Mouse (Mus musculus): ENCODE results near the gene Gpr75. TPM values are rescaled to one million over a fixed set of nuclear protein-coding genes. Genes with fewer than 3 reads are reported as not detected.

Gene Gpr75
- polyA plus RNA-seq (2015; fragmentation: Nextera tagmentation; extraction: Ambion mirVana) = 7.5 and 8.7 TPM in 2 replicates

DNA sequence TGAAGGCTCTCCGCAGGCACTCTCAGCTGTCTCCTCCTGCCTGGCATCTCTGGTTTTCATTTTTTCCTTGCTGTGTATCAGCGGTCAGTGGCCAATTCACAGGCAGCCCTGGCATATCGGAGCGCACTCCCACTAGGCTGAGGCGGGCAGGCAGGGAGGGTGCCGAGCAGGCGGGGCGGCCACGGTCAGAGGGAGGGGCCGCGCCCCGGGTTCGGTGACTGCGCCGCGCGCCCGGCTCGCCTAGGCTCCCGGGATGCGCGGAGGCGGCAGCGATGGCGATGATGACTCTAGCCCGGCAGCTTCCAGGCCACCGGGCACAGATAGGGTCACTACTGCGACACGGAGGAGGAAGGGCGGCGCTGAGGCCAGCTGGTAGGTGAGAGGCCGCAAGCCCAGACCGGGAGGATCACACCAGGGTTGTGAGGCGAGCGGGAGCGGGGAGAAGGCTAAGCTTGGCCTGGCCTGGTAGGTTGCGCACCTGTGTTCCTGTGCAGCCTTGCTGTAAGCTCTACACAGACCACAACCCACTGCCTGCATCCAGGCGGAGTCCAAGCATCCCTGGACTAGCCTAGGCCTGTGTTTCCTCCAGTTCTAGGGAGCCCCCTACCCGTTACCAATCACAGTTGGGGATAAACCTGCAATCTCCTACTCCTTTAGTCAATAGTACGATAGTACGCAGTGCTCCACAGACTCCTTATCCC, at the start of gene Gpr75, which contains the start of gene Asb3:
Gene Gpr75 (plus strand): TSS at position 188 of the 701 bp plus-strand sequence.
Gene Asb3 (plus strand): TSS at position 246 of the 701 bp plus-strand sequence.
- Histone ChIP-seq H3K4me1 (replicated peaks) (peaks cover 9% of the 10 kb centered on the region; the same call in 1 of the 2 replicates), H3K27ac (replicated peaks) (peak within 1 kb of the TSS; percentile 95), H3K4me2 (peak within 1 kb of the TSS; percentile 90), H3K36me3 (no peaks in the 10 kb centered on the region), H3K27me3 (no peaks in the 10 kb centered on the region), H3K4me3 (peak within 1 kb of the TSS; percentile 82), H3K9me3 (no peaks in the 10 kb centered on the region), H3K9ac (peak within 1 kb of the TSS; percentile 97)
- peak; percentile 96 for ATAC-seq (ENCODE audit: low FRiP score, low read depth)
- WGBS = 2% methylated on average over 41 of the region's 41 CpGs

DNA sequence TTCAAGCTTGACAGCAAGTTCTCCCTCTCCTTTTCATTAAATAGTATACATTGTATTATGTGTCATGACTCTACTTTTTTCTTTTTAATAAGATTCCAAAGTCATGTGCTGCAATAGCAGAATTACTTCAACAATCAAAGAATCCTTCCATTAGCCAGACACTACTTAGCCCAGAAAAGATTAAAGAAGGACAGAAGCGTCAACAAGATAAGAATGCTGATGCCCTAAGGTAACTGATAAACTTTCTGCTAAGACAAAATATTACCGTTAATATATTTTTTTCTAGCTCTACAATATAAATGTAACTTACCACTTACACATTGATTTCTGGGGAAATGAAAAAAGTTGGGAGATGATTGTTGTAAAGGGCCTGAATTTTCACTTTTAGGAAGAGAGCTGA, 46.4 kb upstream of the Gpr75 start:
- Histone ChIP-seq H3K4me2 (no peak overlapping the region), H3K4me1 (replicated peaks) (no peaks in the 10 kb centered on the region), H3K36me3 (peaks cover 59% of the 10 kb centered on the region), H3K4me3 (no peak overlapping the region), H3K9ac (no peak overlapping the region), H3K27ac (replicated peaks) (no peak overlapping the region), H3K27me3 (no peaks in the 10 kb centered on the region), H3K9me3 (no peaks in the 10 kb centered on the region)
- 98% methylated on average over 2 of the region's 2 CpGs for whole genome bisulfite sequencing
- no peak for ATAC-seq (ENCODE audit: low FRiP score, low read depth)

DNA sequence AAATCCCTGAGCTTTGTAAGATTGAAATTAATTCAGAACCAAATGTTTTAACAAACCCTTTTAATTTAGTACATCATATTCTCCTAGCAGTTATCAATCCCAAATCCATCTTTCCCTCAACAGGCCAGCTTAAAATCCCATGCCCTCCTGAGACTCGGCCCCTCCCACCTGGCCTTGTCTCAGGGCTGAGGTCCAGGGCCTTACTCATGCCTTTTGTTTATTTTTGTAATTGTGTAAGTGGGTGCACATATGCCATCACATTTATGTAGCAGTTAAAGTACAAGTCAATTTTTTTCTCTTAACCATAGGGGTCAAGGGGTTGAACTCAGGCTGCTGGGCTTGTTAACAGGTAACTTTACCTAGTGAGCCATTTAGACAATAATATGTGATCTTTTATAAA, 40.8 kb upstream of the Gpr75 start:
- Histone ChIP-seq H3K4me2 (no peak overlapping the region), H3K27ac (replicated peaks) (no peak overlapping the region), H3K9me3 (no peaks in the 10 kb centered on the region), H3K9ac (no peak overlapping the region), H3K4me1 (replicated peaks) (no peaks in the 10 kb centered on the region), H3K36me3 (peaks cover 47% of the 10 kb centered on the region), H3K4me3 (no peak overlapping the region), H3K27me3 (no peaks in the 10 kb centered on the region)
- ATAC-seq (ENCODE audit: low FRiP score, low read depth) = no peak
- 88% methylated on average over 1 of the region's 1 CpGs for WGBS

DNA sequence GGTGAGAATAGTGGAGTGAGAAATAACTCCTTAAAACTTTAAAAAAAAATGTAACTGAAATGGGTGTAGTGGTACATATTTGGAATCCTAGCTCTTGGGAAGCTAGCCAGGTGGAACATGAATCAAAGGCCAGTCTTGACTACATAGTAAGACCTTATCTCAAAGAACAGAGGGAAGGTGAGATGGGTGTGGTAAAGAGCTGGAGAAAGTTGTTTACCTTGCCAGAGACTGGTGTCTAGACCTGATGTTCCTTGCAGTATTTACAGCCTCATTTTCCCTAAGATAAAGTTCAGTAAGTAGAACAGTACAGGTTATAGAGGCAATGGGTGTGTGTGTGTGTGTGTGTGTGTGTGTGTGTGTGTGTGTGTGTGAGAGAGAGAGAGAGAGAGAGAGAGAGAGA, 12.7 kb upstream of the Gpr75 start:
- Histone ChIP-seq H3K36me3 (peaks cover 43% of the 10 kb centered on the region), H3K27ac (replicated peaks) (no peak overlapping the region)

GRCm38 (mm10) chr11:30888153-30888552, 3.0 kb downstream of the Gpr75 start:
- no peak overlapping the region for H3K27ac ChIP-seq (replicated peaks)
- H3K4me2 ChIP-seq = no peak overlapping the region
- H3K27me3 ChIP-seq = no peaks in the 10 kb centered on the region
- H3K9me3 ChIP-seq = no peaks in the 10 kb centered on the region
- no peak for ATAC-seq (ENCODE audit: low FRiP score, low read depth)
- WGBS = 93% methylated on average over 2 of the region's 2 CpGs
- no peak overlapping the region for H3K4me3 ChIP-seq
- H3K9ac ChIP-seq = no peak overlapping the region
- H3K36me3 ChIP-seq = peaks cover 17% of the 10 kb centered on the region
- peaks cover 9% of the 10 kb centered on the region; the same call in 1 of the 2 replicates for H3K4me1 ChIP-seq (replicated peaks)

More for the DNA sequence above, 12.7 kb upstream of the Gpr75 start:
- Histone ChIP-seq H3K4me3 (no peak overlapping the region), H3K9me3 (no peaks in the 10 kb centered on the region), H3K27me3 (no peaks in the 10 kb centered on the region), H3K9ac (no peak overlapping the region), H3K4me1 (replicated peaks) (no peaks in the 10 kb centered on the region), H3K4me2 (no peak overlapping the region)
- ATAC-seq (ENCODE audit: low FRiP score, low read depth) = no peak

DNA sequence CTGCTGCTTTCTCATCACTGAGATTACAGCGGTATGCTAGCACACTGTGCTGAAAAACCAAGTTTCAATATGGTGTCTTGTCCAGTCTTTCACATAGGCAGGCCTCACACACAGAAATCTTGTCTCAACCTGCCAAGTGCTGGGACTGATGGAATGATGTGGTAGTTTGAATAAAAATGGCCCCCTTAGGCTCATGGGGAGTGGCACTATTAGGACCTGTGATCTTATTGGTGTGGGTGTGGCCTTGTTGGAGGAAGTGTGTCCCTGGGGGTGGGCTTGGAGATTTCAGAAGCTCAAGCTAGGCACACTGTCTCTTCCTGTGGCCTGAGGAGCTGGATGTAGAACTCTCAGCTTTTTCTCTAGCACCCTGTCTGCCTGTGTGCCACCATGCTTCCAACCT, 11.0 kb downstream of the Gpr75 start:
- Histone ChIP-seq H3K9ac (no peak overlapping the region), H3K4me3 (no peak overlapping the region), H3K9me3 (no peaks in the 10 kb centered on the region), H3K27me3 (no peaks in the 10 kb centered on the region), H3K4me1 (replicated peaks) (no peaks in the 10 kb centered on the region), H3K36me3 (peaks cover 16% of the 10 kb centered on the region), H3K4me2 (no peak overlapping the region), H3K27ac (replicated peaks) (no peak overlapping the region)
- ATAC-seq (ENCODE audit: low FRiP score, low read depth) = no peak
- WGBS = 97% methylated on average over 1 of the region's 1 CpGs

- Histone ChIP-seq H3K4me3 (no peak overlapping the region), H3K9me3 (no peaks in the 10 kb centered on the region), H3K36me3 (no peaks in the 10 kb centered on the region), H3K9ac (no peak overlapping the region), H3K4me2 (no peak overlapping the region), H3K27ac (replicated peaks) (no peak overlapping the region), H3K4me1 (replicated peaks) (no peaks in the 10 kb centered on the region), H3K27me3 (no peaks in the 10 kb centered on the region)
- ATAC-seq (ENCODE audit: low FRiP score, low read depth) = no peak
Observed at GRCm38 (mm10) chr11:30899312-30899711, 14.2 kb downstream of the Gpr75 start.

- Histone ChIP-seq H3K27ac (replicated peaks) (no peak overlapping the region), H3K4me3 (no peak overlapping the region)
Observed at GRCm38 (mm10) chr11:30912311-30912710, 27.2 kb downstream of the Gpr75 start.

GRCm38 (mm10) chr11:30920641-30921040, 35.5 kb downstream of the Gpr75 start:
- Histone ChIP-seq H3K27ac (replicated peaks) (no peak overlapping the region), H3K36me3 (peaks cover 6% of the 10 kb centered on the region; the same call in 1 of the 2 replicates)

More at GRCm38 (mm10) chr11:30912311-30912710, 27.2 kb downstream of the Gpr75 start:
- H3K9ac ChIP-seq = no peak overlapping the region
- 97% methylated on average over 3 of the region's 3 CpGs for WGBS
- ATAC-seq (ENCODE audit: low FRiP score, low read depth) = no peak
- no peaks in the 10 kb centered on the region for H3K27me3 ChIP-seq
- H3K4me1 ChIP-seq (replicated peaks) = no peaks in the 10 kb centered on the region
- H3K36me3 ChIP-seq = no peaks in the 10 kb centered on the region
- H3K4me2 ChIP-seq = no peak overlapping the region
- H3K9me3 ChIP-seq = no peaks in the 10 kb centered on the region

GRCm38 (mm10) chr11:30923283-30923682, 38.1 kb downstream of the Gpr75 start:
- WGBS = 98% methylated on average over 3 of the region's 3 CpGs
- no peaks in the 10 kb centered on the region for H3K9me3 ChIP-seq
- no peak overlapping the region for H3K4me2 ChIP-seq
- H3K27ac ChIP-seq (replicated peaks) = no peak overlapping the region
- H3K36me3 ChIP-seq = peaks cover 23% of the 10 kb centered on the region
- no peaks in the 10 kb centered on the region for H3K27me3 ChIP-seq
- no peaks in the 10 kb centered on the region for H3K4me1 ChIP-seq (replicated peaks)
- H3K9ac ChIP-seq = no peak overlapping the region
- ATAC-seq (ENCODE audit: low FRiP score, low read depth) = no peak
- no peak overlapping the region for H3K4me3 ChIP-seq

More at GRCm38 (mm10) chr11:30920641-30921040, 35.5 kb downstream of the Gpr75 start:
- Histone ChIP-seq H3K9ac (no peak overlapping the region), H3K4me3 (no peak overlapping the region), H3K4me2 (no peak overlapping the region), H3K27me3 (no peaks in the 10 kb centered on the region), H3K9me3 (no peaks in the 10 kb centered on the region), H3K4me1 (replicated peaks) (no peaks in the 10 kb centered on the region)
- 44% methylated on average over 1 of the region's 1 CpGs for WGBS
- no peak for ATAC-seq (ENCODE audit: low FRiP score, low read depth)

- ATAC-seq (ENCODE audit: low FRiP score, low read depth) = no peak
- Histone ChIP-seq H3K9ac (no peak overlapping the region), H3K4me1 (replicated peaks) (no peaks in the 10 kb centered on the region), H3K4me2 (no peak overlapping the region), H3K27me3 (no peaks in the 10 kb centered on the region), H3K9me3 (no peaks in the 10 kb centered on the region), H3K36me3 (peaks cover 51% of the 10 kb centered on the region), H3K27ac (replicated peaks) (no peak overlapping the region), H3K4me3 (no peak overlapping the region)
Observed at GRCm38 (mm10) chr11:30928079-30928478, 42.9 kb downstream of the Gpr75 start.

DNA sequence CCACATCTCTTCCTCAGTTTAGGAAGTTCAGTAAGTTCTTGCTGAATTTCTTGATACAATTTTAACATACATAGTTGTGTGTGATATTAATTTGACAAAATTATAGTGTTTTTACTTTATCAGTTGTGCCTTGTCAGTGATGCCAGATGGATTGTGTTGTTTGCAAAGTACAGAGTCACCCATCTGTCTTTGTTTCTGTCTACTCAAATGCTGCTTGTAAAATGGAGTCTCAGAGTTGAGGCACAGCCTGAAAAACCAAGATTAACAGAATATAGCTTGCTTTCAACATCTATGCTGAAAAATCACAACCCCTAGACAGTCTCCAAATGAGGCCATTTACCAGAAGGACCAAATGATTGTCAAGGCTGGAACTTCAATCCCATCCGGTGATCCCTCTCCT, 43.3 kb downstream of the Gpr75 start:
- no peak for ATAC-seq (ENCODE audit: low FRiP score, low read depth)
- Histone ChIP-seq H3K36me3 (peaks cover 48% of the 10 kb centered on the region), H3K27me3 (no peaks in the 10 kb centered on the region), H3K9ac (no peak overlapping the region), H3K4me3 (no peak overlapping the region), H3K4me2 (no peak overlapping the region), H3K4me1 (replicated peaks) (no peaks in the 10 kb centered on the region), H3K9me3 (no peaks in the 10 kb centered on the region), H3K27ac (replicated peaks) (no peak overlapping the region)
- WGBS = 88% methylated on average over 1 of the region's 1 CpGs
